Mouse (Mus musculus): ENCODE results near the gene Ktn1.

Ktn1 gene

GRCm38 (mm10) chr14:47754253-47754897, 106.1 kb downstream of the Ktn1 start:
- DNase-seq (ENCODE audit: low read depth, low spot score), result no peak

- DNase-seq (ENCODE audit: low read depth, low spot score), result no peak
Measured at GRCm38 (mm10) chr14:47756411-47757065, 108.3 kb downstream of the Ktn1 start.

GRCm38 (mm10) chr14:47765192-47765591, 116.9 kb downstream of the Ktn1 start:
- DNase-seq (ENCODE audit: low read depth, low spot score), result no peak

GRCm38 (mm10) chr14:47765796-47766195, 117.5 kb downstream of the Ktn1 start:
- no peak for DNase-seq (ENCODE audit: low read depth, low spot score)

- no peak for DNase-seq (ENCODE audit: low read depth, low spot score)
Measured at GRCm38 (mm10) chr14:47766373-47766772, 118.1 kb downstream of the Ktn1 start.

GRCm38 (mm10) chr14:47771496-47771895, 123.2 kb downstream of the Ktn1 start:
- DNase-seq (ENCODE audit: low read depth, low spot score), result no peak

- DNase-seq (ENCODE audit: low read depth, low spot score), result no peak
Measured at GRCm38 (mm10) chr14:47775543-47775942, 127.3 kb downstream of the Ktn1 start.

- DNase-seq (ENCODE audit: low read depth, low spot score), result no peak
Measured at GRCm38 (mm10) chr14:47776260-47777035, 128.2 kb downstream of the Ktn1 start.

GRCm38 (mm10) chr14:47786112-47786511, 137.9 kb downstream of the Ktn1 start:
- DNase-seq (ENCODE audit: low read depth, low spot score), result no peak
